Mouse (Mus musculus): ENCODE data around the gene Tns3. TPM values are rescaled to one million over a fixed set of nuclear protein-coding genes. Genes with fewer than 3 reads are reported as not detected.

Gene Tns3
- total RNA-seq, 1 experiment from 2014 or later, result 14.9 TPM

- no peak for ATAC-seq (replicated peaks in 1 of 2; ENCODE audit: insufficient read depth in 1 of 2, low FRiP score in 2 of 2, low TSS enrichment in 1 of 2, low read depth in 1 of 2, poor library complexity in 2 of 2, severe bottlenecking in 2 of 2)
These were observed 59.4 kb downstream of the Tns3 start for GRCm38 (mm10) chr11:8604789-8605569.

- ATAC-seq (replicated peaks in 1 of 2; ENCODE audit: insufficient read depth in 1 of 2, low FRiP score in 2 of 2, low TSS enrichment in 1 of 2, low read depth in 1 of 2, poor library complexity in 2 of 2, severe bottlenecking in 2 of 2), result no peak
These were observed 61.7 kb downstream of the Tns3 start for GRCm38 (mm10) chr11:8602606-8603005.

- peak; percentile 14 to 38; a peak in 2 of 4 replicates for ATAC-seq (replicated peaks in 1 of 2; ENCODE audit: insufficient read depth in 1 of 2, low FRiP score in 2 of 2, low TSS enrichment in 1 of 2, low read depth in 1 of 2, poor library complexity in 2 of 2, severe bottlenecking in 2 of 2)
These were observed 62.9 kb downstream of the Tns3 start for GRCm38 (mm10) chr11:8601411-8601821.

- ATAC-seq (replicated peaks in 1 of 2; ENCODE audit: insufficient read depth in 1 of 2, low FRiP score in 2 of 2, low TSS enrichment in 1 of 2, low read depth in 1 of 2, poor library complexity in 2 of 2, severe bottlenecking in 2 of 2), result no peak
These were observed 68.7 kb downstream of the Tns3 start for GRCm38 (mm10) chr11:8595642-8596041.

GRCm38 (mm10) chr11:8593172-8593571 lies 71.2 kb downstream of the Tns3 start:
- ATAC-seq (replicated peaks in 1 of 2; ENCODE audit: insufficient read depth in 1 of 2, low FRiP score in 2 of 2, low TSS enrichment in 1 of 2, low read depth in 1 of 2, poor library complexity in 2 of 2, severe bottlenecking in 2 of 2), result no peak

DNA sequence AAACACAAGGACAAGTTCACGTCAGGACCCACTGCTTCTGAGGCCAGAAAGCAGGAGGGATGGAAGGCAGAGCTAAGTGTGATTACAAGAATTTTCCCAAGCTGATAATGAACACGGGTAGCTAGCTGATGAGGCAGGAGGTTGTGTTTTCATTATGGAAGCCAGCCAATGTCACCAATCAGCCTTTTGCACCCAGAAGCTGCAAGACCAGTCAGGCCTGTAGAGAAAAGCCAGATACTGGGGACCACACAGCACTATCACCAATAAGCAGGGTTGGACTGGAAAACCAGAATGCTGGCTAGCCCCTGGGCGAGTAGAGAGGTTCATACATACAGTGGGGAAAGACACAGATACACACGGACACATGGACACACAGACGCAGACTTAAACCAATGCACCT lies 73.1 kb downstream of the Tns3 start:
- no peak for ATAC-seq (replicated peaks in 1 of 2; ENCODE audit: insufficient read depth in 1 of 2, low FRiP score in 2 of 2, low TSS enrichment in 1 of 2, low read depth in 1 of 2, poor library complexity in 2 of 2, severe bottlenecking in 2 of 2)

DNA sequence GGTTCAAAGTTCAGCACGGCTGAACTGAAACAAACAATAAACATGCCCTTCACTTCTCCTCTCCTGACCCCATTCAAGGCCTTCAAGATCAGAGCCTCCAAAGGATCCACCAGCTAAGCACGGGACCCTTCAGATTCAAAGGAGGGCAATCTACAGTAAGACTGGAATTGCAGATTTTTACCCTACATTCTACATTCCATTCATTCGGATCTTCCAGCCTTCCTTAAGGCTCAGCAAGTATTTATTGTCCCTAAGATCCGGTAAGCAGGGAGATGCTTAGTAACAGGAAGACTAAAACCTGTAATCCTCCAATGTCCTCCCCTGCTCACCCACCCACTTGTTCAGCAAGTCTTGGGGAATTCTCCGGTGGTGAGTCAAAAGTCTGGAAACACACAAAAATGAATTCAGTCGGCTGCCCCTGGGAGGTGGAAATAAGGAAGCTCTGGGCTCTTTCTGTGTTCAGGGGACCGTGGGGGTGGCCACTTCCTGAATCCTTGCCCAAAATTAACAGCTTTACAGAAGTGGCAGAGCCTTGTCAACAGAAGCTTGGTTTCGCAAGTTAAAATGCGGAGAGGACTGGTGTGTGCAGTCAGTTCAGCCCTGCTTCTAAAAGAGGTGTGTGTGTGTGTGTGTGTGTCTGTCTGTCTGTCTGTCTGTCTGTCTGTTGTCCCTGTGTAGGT lies 75.0 kb downstream of the Tns3 start:
- peak; percentile 91 to 95 for ATAC-seq (replicated peaks in 1 of 2; ENCODE audit: insufficient read depth in 1 of 2, low FRiP score in 2 of 2, low TSS enrichment in 1 of 2, low read depth in 1 of 2, poor library complexity in 2 of 2, severe bottlenecking in 2 of 2)

- ATAC-seq (replicated peaks in 1 of 2; ENCODE audit: insufficient read depth in 1 of 2, low FRiP score in 2 of 2, low TSS enrichment in 1 of 2, low read depth in 1 of 2, poor library complexity in 2 of 2, severe bottlenecking in 2 of 2), result no peak
These were observed 76.4 kb downstream of the Tns3 start for GRCm38 (mm10) chr11:8587941-8588340.

GRCm38 (mm10) chr11:8586996-8587644 lies 77.2 kb downstream of the Tns3 start:
- no peak for ATAC-seq (replicated peaks in 1 of 2; ENCODE audit: insufficient read depth in 1 of 2, low FRiP score in 2 of 2, low TSS enrichment in 1 of 2, low read depth in 1 of 2, poor library complexity in 2 of 2, severe bottlenecking in 2 of 2)

GRCm38 (mm10) chr11:8586374-8586773 lies 78.0 kb downstream of the Tns3 start:
- no peak for ATAC-seq (replicated peaks in 1 of 2; ENCODE audit: insufficient read depth in 1 of 2, low FRiP score in 2 of 2, low TSS enrichment in 1 of 2, low read depth in 1 of 2, poor library complexity in 2 of 2, severe bottlenecking in 2 of 2)

GRCm38 (mm10) chr11:8585686-8586085 lies 78.6 kb downstream of the Tns3 start:
- ATAC-seq (replicated peaks in 1 of 2; ENCODE audit: insufficient read depth in 1 of 2, low FRiP score in 2 of 2, low TSS enrichment in 1 of 2, low read depth in 1 of 2, poor library complexity in 2 of 2, severe bottlenecking in 2 of 2), result no peak

DNA sequence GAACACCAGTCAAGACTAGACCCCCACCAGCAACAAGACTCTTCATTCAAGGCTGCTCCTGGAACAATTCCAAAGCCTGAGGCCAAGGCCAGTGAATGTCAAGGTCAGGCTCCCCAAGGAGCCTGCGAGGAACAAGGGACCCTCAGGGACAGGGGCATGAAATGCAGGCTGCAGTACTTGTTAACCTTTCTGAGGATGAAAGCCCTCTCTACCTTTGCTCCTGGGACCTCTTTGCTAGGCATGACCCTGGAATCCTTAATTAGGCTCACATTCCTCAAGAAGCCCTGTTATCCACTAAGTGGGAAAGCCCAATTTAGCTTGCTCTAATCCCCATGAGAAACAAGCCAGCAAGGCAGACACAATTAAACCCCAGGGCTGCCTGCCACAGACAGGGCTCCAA lies 79.4 kb downstream of the Tns3 start:
- no peak for ATAC-seq (replicated peaks in 1 of 2; ENCODE audit: insufficient read depth in 1 of 2, low FRiP score in 2 of 2, low TSS enrichment in 1 of 2, low read depth in 1 of 2, poor library complexity in 2 of 2, severe bottlenecking in 2 of 2)

- ATAC-seq (replicated peaks in 1 of 2; ENCODE audit: insufficient read depth in 1 of 2, low FRiP score in 2 of 2, low TSS enrichment in 1 of 2, low read depth in 1 of 2, poor library complexity in 2 of 2, severe bottlenecking in 2 of 2), result no peak
These were observed 80.0 kb downstream of the Tns3 start for GRCm38 (mm10) chr11:8584307-8584706.

DNA sequence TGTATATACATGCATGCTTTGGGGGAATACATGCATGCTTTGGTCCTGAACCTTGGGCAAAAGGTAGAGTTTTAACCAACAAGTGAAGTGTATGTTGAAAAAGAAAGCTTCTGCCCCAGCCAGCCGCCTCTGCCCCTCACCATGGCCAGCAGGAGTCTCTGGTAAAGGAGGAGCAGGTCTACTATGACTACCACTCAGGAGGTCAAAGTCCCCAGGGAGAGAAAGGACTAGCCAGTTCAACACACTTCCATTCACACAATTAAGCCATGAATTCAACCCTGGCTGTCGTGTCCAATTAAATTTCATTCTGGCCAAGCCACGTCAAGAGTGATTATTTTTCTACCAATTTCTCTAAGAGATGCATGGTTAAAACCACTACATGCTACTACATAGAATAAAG lies 81.2 kb downstream of the Tns3 start:
- no peak for ATAC-seq (replicated peaks in 1 of 2; ENCODE audit: insufficient read depth in 1 of 2, low FRiP score in 2 of 2, low TSS enrichment in 1 of 2, low read depth in 1 of 2, poor library complexity in 2 of 2, severe bottlenecking in 2 of 2)

GRCm38 (mm10) chr11:8582101-8582920 lies 82.0 kb downstream of the Tns3 start:
- peak; percentile 33 to 57; a peak in 3 of 4 replicates for ATAC-seq (replicated peaks in 1 of 2; ENCODE audit: insufficient read depth in 1 of 2, low FRiP score in 2 of 2, low TSS enrichment in 1 of 2, low read depth in 1 of 2, poor library complexity in 2 of 2, severe bottlenecking in 2 of 2)

DNA sequence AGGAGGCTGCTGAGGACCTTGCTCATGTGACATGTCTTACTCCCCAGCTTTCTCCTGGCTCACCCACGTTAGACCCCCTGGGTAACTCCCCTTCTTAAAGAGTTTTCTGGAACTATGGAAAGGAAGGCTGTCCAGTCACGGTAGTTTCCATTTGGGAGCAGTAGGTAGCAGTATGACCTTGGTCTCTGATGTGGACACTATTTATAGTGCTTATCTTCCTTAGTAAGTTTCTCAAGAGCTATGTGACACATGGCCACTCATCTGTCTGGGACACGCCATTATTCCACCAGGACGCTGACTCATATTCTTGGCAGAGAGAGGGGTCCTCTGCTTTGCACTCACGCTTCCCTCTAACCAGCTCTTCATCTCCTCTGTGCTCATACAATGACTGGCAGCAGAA lies 84.5 kb downstream of the Tns3 start:
- ATAC-seq (replicated peaks in 1 of 2; ENCODE audit: insufficient read depth in 1 of 2, low FRiP score in 2 of 2, low TSS enrichment in 1 of 2, low read depth in 1 of 2, poor library complexity in 2 of 2, severe bottlenecking in 2 of 2), result no peak
